Mouse (Mus musculus): ENCODE measurements at regions not wholly inside any gene's neighbourhood (a gene's known extent, or its start where the extent isn't known, plus 50 kb on each side); places are given as distances from the start of the nearest gene placed in this dataset.

GRCm38 (mm10) chr16:92920947-92921346, 95.0 kb upstream of the Runx1 start:
- no peak for TF ChIP-seq CTCF (IDR thresholded peaks at IDR 0.05; ENCODE audit: low read depth, low read length)
- no peak for TF ChIP-seq POLR2AphosphoS5 (IDR thresholded peaks at IDR 0.05; ENCODE audit: insufficient replicate concordance, low read depth, low read length)
- no peak for TF ChIP-seq TAL1 (conservative IDR thresholded peaks at IDR 0.05; ENCODE audit: low read depth, low read length)
